Mouse (Mus musculus) layer of hippocampus, adult 2 months (tissue): Measurements from ENCODE around the gene Slc25a12. TPM values are rescaled to one million over a fixed set of nuclear protein-coding genes. Genes with fewer than 3 reads are reported as not detected.

Experiments
- DNase-seq, 2 experiments: peaks; one replicate each; pipeline ENCODE4 v3.0.0; 2022; ENCODE audit warnings: low spot score in 2 of 2
- H3K27ac ChIP-seq: fragments of 200-600 bp; 2 replicates; pipeline ENCODE4 v1.8.1; 2022
- H3K4me3 ChIP-seq: fragments of 200-600 bp; 2 replicates; pipeline ENCODE4 v1.8.1; 2022; ENCODE audit warnings: mild to moderate bottlenecking
- CTCF ChIP-seq: fragments of 200-600 bp; conservative IDR thresholded peaks from 2 replicates; pipeline ENCODE4 v1.8.1; 2022; ENCODE audit warnings: antibody characterized with exemption, mild to moderate bottlenecking, moderate library complexity
- total RNA-seq, 2 experiments: library from RNA; stranded (reverse); gene quantifications; 2 replicates each; pipeline ENCODE4 v1.2.3; 2021

Gene Slc25a12
- total RNA-seq, 2 experiments from 2014 or later = 155 TPM

DNA sequence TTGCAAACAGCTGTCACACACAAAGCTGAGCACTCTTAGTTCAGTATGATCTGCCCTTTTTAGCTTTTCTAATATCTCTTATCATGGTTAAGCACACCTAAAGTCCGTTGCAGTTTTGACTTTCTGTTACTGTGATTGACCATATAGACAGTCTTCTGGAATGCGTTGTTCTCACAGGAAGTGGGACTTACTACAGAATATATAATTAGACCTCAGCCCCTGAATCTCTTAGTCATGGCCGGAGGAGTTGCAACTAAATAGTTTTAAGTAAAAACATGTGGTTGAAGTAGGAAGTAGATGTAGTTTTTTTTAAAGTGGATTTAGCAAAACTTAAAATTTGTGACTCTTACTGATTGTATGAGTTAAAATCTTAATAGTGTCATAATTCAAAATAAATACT is 119.5 kb downstream of the Slc25a12 start:
- H3K4me3 ChIP-seq = no peak overlapping the region
- H3K27ac ChIP-seq = no peak overlapping the region
- no peak for TF ChIP-seq CTCF
- no peak for DNase-seq

DNA sequence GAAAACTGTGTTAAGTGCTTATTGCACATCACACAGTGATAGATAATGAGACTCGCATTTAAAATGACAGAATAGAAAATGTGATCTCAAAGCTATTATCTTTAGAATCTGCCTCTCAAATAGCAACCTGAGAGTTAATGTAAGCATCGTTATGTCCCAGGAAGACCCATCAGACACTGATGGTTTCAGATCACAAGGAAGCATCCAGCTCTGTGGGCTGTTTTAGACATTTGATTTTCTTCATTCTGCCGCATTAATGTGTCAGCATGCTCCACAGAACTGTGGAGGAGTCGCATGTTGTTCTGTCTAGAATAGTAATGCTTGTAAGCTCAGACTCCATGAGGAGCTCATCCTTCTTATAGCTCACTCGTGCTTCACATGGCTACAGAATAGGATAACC is 121.5 kb downstream of the Slc25a12 start:
- no peak for TF ChIP-seq CTCF
- Histone ChIP-seq H3K27ac (peak overlapping the region; percentile 32; the same call in 1 of the 2 replicates), H3K4me3 (no peak overlapping the region)
- DNase-seq = no peak

DNA sequence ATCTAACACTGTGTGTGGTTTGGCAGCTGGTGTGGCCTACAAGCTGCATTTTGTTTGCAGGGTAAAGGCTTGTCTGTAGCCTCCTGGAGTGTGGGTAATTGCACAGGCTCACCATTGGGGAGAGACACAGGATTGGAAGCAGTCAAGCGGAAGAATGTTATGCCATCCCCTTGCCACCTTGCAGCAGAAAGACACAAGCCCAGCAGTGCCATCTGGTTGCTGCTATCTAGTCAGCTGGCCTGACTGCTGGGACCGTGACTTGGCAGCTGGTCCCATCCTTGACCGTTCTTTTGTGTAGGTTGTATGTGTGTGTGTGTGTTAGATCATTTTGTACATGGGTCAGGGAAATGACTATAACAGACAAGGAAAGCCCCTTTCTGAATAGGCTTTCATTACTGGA is 122.1 kb downstream of the Slc25a12 start:
- Histone ChIP-seq H3K27ac (peak overlapping the region; percentile 32), H3K4me3 (no peak overlapping the region)
- DNase-seq = peak; percentile 35 to 44
- peak; percentile 62 for TF ChIP-seq CTCF

DNA sequence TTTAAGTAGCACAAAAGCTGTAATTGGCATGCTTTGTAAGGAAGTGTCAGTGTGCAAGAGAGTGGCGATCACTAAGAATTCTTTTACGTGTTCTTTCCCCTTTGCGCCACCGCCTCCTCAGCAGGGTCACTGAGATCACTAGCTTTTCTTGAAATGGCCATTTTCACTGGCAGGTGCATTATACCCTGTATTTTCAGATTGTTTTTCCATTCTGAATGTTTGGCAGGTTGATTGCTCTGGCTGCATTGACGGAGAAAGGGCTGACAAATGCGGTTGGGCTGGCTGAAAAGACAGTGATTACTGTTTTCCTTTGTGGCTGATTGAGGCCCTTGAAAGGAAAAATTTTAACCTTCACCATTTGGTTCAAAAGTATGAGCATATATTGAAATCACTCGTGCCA is 122.7 kb downstream of the Slc25a12 start:
- DNase-seq = no peak
- no peak for TF ChIP-seq CTCF
- H3K4me3 ChIP-seq = no peak overlapping the region
- peak overlapping the region; percentile 32 for H3K27ac ChIP-seq

DNA sequence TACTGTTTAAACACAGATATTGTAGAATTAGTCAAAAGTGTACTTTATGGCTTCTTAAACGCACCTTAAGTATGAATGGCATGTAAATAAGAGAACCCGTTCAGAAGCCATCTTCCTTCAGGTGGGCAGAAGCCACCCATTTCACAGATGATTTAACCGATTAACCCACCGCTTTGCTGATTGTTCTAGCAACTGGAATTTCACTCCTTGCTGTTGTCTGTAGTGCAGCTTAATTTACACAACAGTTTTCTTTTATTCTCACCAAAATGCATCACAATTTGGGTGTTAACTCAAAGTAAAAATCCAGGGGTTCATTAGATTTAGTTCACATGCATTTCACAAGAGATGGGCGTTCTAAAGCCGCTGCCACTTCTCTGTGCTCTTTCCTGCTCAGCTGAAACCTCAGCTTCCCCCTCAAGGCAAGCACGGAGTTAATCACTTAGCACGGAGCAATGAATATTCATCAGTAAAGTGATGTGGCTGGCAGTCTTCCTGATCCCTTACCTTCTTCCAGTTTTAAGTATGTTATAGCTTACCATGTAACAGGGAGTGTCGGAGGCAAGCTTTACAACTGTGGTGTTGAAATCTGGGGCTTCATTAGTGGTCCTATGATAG is 124.4 kb downstream of the Slc25a12 start:
- Histone ChIP-seq H3K27ac (no peak overlapping the region), H3K4me3 (no peak overlapping the region)
- TF ChIP-seq CTCF = no peak
- no peak for DNase-seq

DNA sequence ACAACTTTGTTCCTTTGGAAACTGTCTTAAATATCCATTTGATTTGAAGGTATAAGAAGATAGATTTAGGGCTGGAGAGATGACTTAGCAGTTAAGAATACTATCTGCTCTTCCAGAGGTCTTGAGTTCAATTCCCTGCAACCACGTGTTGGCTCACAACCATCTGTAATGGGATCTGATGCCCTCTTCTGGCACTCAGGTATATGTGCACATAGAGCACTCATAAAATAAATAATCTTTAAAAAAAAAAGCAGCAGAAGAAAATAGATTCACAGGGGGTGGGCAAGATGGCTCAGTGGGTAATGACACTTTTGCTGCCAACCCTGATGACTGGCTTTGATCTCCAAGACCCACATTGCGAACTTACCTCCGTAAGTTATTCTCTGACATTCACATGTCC is 125.4 kb downstream of the Slc25a12 start:
- TF ChIP-seq CTCF = peak; percentile 38
- Histone ChIP-seq H3K4me3 (no peak overlapping the region), H3K27ac (no peak overlapping the region)
- DNase-seq = no peak

DNA sequence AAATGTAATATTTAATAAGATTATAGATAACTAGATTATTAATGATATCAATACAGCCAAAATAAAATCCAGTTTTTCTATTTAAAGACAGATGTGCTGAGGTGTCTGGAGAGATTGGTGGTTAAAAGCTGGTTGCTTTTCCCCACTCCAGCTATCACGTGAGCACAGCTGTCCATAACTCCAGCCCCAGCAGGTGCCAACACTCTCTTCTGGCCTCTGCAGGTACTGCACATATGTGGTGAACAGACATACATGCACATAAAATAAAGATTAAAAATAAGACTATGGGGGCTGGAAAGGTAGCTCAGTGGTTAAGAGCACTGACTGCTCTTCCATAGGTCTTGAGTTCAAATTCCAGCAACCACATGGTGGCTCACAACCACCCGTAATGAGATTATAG is 126.0 kb downstream of the Slc25a12 start:
- Histone ChIP-seq H3K4me3 (no peak overlapping the region), H3K27ac (no peak overlapping the region)
- TF ChIP-seq CTCF = no peak
- no peak for DNase-seq

DNA sequence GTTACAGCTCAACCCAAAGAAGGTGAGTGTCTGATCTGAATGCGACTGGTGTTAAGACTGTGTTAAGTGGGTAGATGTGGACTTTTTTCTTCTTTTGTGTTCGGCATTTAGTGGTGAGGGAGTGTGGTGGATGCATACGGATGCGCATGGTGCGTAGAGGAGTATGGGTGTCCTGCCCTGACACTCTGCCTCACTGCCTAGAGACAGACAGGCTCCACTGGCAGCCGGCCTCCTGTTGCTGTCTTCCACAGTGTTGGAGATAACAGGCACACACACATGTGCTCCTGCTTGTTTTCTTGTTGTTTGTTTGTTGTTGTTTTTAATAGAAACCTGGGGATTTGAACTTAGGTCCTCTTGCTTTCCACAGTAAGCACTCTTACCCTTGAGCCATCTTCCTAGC is 131.5 kb downstream of the Slc25a12 start:
- TF ChIP-seq CTCF = no peak
- no peak overlapping the region for H3K27ac ChIP-seq
- DNase-seq = no peak
- no peak overlapping the region for H3K4me3 ChIP-seq

DNA sequence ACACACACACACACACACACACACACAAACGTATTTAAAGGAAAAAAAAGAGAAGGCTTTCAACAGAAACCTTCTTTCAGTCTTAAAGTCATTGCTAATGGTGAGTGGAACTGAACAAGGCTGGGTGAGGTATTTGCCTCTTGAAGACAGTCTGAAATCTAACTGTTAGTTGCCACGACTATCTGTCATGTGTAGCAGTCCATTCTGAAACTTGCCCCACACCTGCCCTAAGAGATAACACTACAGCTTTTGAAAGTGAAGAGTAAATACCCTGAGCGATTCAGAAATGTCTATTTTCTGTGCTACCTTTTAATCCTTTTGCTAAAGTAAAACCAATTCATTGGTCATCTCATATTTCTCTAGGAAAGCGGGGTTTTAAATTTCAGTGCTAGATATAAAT is 132.1 kb downstream of the Slc25a12 start:
- Histone ChIP-seq H3K27ac (no peak overlapping the region), H3K4me3 (no peak overlapping the region)
- no peak for TF ChIP-seq CTCF
- DNase-seq = no peak

DNA sequence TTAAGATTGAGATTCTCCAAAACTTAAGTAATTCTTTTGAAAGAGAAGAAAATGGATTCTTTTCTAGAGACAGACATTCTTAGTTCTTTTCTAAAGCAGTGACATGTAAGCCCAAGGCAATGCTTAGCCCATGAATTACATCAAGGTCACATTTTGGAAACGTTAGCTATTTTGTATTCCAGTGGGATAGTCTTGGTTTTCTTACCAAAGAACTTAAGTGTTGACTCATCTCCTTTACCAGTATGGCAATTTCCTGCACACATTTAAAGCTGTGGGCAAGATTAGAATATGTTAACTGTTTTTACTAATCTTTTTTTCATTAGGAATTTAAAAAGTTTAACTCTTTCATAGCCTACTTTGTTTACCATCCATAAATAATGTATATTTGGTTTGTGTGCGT is 134.6 kb downstream of the Slc25a12 start:
- Histone ChIP-seq H3K27ac (no peak overlapping the region), H3K4me3 (no peak overlapping the region)
- no peak for TF ChIP-seq CTCF
- DNase-seq = no peak

DNA sequence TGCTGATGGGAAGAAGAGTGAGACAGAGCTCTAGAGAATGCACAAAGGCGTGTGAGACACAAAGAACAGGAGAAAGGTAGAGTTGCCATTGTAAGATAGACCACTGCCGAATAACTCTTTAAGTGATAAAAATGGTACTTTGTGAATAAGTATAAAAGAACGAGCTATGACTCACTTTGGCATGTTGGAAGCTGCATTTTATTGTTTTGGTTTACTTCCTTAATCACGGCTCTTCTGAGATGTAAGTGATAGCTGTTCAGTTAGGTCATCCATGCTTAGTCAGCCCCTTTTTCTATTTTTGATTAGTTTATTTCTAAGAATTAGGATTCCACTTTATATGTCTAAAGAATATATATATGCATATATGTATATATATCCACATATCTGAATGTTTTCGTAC is 135.6 kb downstream of the Slc25a12 start:
- Histone ChIP-seq H3K27ac (no peak overlapping the region), H3K4me3 (no peak overlapping the region)
- TF ChIP-seq CTCF = no peak
- no peak for DNase-seq

DNA sequence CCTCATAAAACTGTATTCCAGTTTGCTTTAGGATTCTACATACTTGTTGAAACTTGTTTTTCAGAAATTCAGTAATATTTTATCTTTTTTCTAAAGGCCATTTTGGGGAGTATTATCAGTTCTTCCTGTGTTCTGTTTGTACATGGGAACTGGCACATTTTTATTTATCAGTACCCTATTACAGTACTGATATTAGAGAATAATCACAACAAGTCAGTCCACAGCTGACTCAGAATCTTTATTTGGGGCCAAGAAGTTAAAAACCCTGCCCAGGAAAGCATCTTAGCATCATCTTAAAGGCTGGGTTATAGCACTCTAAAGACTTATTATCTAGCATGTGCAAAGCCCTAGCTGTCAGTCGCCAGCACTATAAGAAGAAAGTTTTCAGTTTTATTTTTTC is 137.9 kb downstream of the Slc25a12 start:
- DNase-seq = no peak
- TF ChIP-seq CTCF = no peak
- Histone ChIP-seq H3K27ac (no peak overlapping the region), H3K4me3 (no peak overlapping the region)

DNA sequence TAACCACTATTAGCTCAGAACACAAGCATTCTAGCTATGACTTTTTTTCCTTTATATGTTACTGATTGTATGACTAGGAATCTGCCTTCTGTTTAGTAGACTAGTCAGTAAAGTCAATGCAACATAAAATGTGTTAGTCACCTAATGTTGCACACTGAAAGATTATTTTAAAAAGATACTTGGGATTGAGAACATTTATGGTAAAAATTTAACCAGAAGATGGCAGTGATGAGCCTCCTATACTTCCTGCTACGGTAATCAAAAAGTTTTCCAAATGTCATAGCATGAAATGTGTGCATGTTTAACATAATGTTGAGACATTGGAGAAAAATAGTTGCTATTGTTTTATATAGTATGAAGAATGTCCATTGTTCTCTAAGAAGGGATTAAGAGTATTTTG is 140.2 kb downstream of the Slc25a12 start:
- no peak overlapping the region for H3K4me3 ChIP-seq
- TF ChIP-seq CTCF = peak; percentile 80
- H3K27ac ChIP-seq = peak overlapping the region; percentile 25; the same call in 1 of the 2 replicates
- DNase-seq = no peak

Other genes starting within 250 kb of the Slc25a12 start
- 1 to 10 TPM; 2.7 to 3.2 TPM for gene Cybrd1, start 249.8 kb downstream of the Slc25a12 start, total RNA-seq
- gene Dync1i2, start 156.0 kb downstream of the Slc25a12 start, total RNA-seq = 100 to 1,000 TPM; 135 to 142 TPM
- 10 to 100 TPM; 15.4 to 16.5 TPM for gene Hat1, start 21.2 kb upstream of the Slc25a12 start, total RNA-seq
- gene Metap1d, start 85.5 kb upstream of the Slc25a12 start, total RNA-seq = 10 to 100 TPM; 24.0 to 25.7 TPM
- gene Dlx1, start 160.4 kb upstream of the Slc25a12 start, total RNA-seq = 10 to 100 TPM; 15.4 to 17.5 TPM
- 1 to 10 TPM; 4.5 to 4.8 TPM for gene Dlx2, start 179.0 kb upstream of the Slc25a12 start, total RNA-seq